8 mouse cellular contexts compared by ENCODE assay signal in genomic region chr11:69758090-69758456, GRCm38 (mm10). TPM values are rescaled to one million over a fixed set of nuclear protein-coding genes. Genes with fewer than 3 reads are reported as not detected.
DNase-seq lines count a peak whose midpoint lies in the region; ATAC-seq lines count a peak whose summit lies in the region.

No protein-coding gene starts in this region.

- 0% methylated on average over 26 of the region's 26 CpGs for WGBS in hindbrain, embryonic 14.5 days

- H3K27ac ChIP-seq in hindbrain, embryonic 14.5 days: peak overlapping the region; percentile 99

- ATAC-seq in hindbrain, embryonic 14.5 days (ENCODE audit: low FRiP score): peak; percentile 86

- peak; percentile 99 for DNase-seq in NIH3T3 (ENCODE audit: low read depth)
- peak; percentile 97 to 98 for DNase-seq in cerebellum, postnatal 10 days
- DNase-seq in frontal cortex, postnatal 14 days (ENCODE audit: low spot score in 2 of 2): peak; percentile 90 to 94
- DNase-seq in hindbrain, embryonic 14.5 days (ENCODE audit: low spot score): peak; percentile 96
- peak; percentile 96 to 98 for DNase-seq in layer of hippocampus, postnatal 36 days
- peak; percentile 97 for DNase-seq in lung, postnatal 36 days
- peak; percentile 96 for DNase-seq in retina, postnatal 1 day
- DNase-seq in urinary bladder, adult 18-20 months (ENCODE audit: low spot score in 2 of 2): peak; percentile 95

- no peaks in the 10 kb centered on the region for H3K9me3 ChIP-seq in hindbrain, embryonic 14.5 days (ENCODE audit: control insufficient read depth, low read length)

- peaks cover 50% of the 10 kb centered on the region for H3K4me1 ChIP-seq in hindbrain, embryonic 14.5 days (replicated peaks; ENCODE audit: control insufficient read depth, insufficient read depth, low read length)

- H3K9ac ChIP-seq in hindbrain, embryonic 14.5 days: peak overlapping the region; percentile 86

- no peaks in the 10 kb centered on the region for H3K27me3 ChIP-seq in hindbrain, embryonic 14.5 days (ENCODE audit: control insufficient read depth, insufficient read depth, low read length)

- no peaks in the 10 kb centered on the region for H3K36me3 ChIP-seq in hindbrain, embryonic 14.5 days (replicated peaks; ENCODE audit: control insufficient read depth, insufficient read depth)

- peak overlapping the region; percentile 49 for H3K4me3 ChIP-seq in hindbrain, embryonic 14.5 days (replicated peaks; ENCODE audit: low read length)

- H3K4me2 ChIP-seq in hindbrain, embryonic 14.5 days (replicated peaks): peak overlapping the region; percentile 61

RNA-seq across cellular contexts. Expression of gene Polr2a, which starts 0.4 kb away (rescaled TPM):
- 24.3 and 26.9 TPM in 2 replicates for polyA plus RNA-seq in hindbrain, embryonic 14.5 days (2014; fragmentation: Nextera tagmentation; extraction: Ambion mirVana)
- total RNA-seq in layer of hippocampus, postnatal 36 days (2021): 10 to 100 TPM; 61.2 to 61.3 TPM

RNA-seq across cellular contexts. Expression of gene Slc35g3, which starts 3.7 kb away (rescaled TPM):
- 0.27 and 0.39 TPM in 2 replicates for polyA plus RNA-seq in hindbrain, embryonic 14.5 days (2014; fragmentation: Nextera tagmentation; extraction: Ambion mirVana)
- not detected for total RNA-seq in layer of hippocampus, postnatal 36 days (2021)

RNA-seq across cellular contexts. Expression of gene Zbtb4, which starts 7.6 kb away (rescaled TPM):
- polyA plus RNA-seq in hindbrain, embryonic 14.5 days (2014; fragmentation: Nextera tagmentation; extraction: Ambion mirVana): 4.6 TPM in 2 replicates
- total RNA-seq in layer of hippocampus, postnatal 36 days (2021): 100 to 1,000 TPM; 116 to 126 TPM

RNA-seq across cellular contexts. Expression of gene Chrnb1, which starts 37.7 kb away (rescaled TPM):
- 1.4 and 1.6 TPM in 2 replicates for polyA plus RNA-seq in hindbrain, embryonic 14.5 days (2014; fragmentation: Nextera tagmentation; extraction: Ambion mirVana)
- total RNA-seq in layer of hippocampus, postnatal 36 days (2021): 1 to 10 TPM in 1 of 2 experiments, under 1 TPM in 1; 0.72 to 1.3 TPM

RNA-seq across cellular contexts. Expression of gene Fgf11, which starts 43.6 kb away (rescaled TPM):
- polyA plus RNA-seq in hindbrain, embryonic 14.5 days (2014; fragmentation: Nextera tagmentation; extraction: Ambion mirVana): 4.3 TPM in 2 replicates
- total RNA-seq in layer of hippocampus, postnatal 36 days (2021): 10 to 100 TPM; 29.2 to 31.6 TPM

Comparison
In these comparisons a context has a peak if more than half of its experiments do, and no peak if none do; other contexts are left out.
1. Peak in every context shown above with its lines: DNase-seq, ATAC-seq, H3K4me3 ChIP-seq and H3K27ac ChIP-seq.